Mouse (Mus musculus) thymus, adult 18-20 months (tissue): ENCODE results near the gene Rpl9-ps6.
"Not testable (repeated sequence)": the region's sequence is repeated elsewhere in the genome, so short reads cannot be mapped to it uniquely, and the experiment has no call there.

ENCODE experiments used
- DNase-seq, 2 experiments: peaks; one replicate each; pipeline ENCODE4 v3.0.0; 2022; ENCODE audit warnings: mixed read lengths in 2 of 2

Rpl9-ps6 gene

GRCm38 (mm10) chr19:32480791-32481442 lies 14.5 kb upstream of the Rpl9-ps6 start:
- no peak for DNase-seq

- DNase-seq = no peak
Measured at GRCm38 (mm10) chr19:32480255-32480654, 13.9 kb upstream of the Rpl9-ps6 start.

- DNase-seq = no peak
Measured at GRCm38 (mm10) chr19:32476712-32477052, 10.3 kb upstream of the Rpl9-ps6 start.

GRCm38 (mm10) chr19:32476016-32476711 lies 9.8 kb upstream of the Rpl9-ps6 start:
- no peak for DNase-seq

- no peak for DNase-seq
Measured at GRCm38 (mm10) chr19:32470570-32471263, 4.3 kb upstream of the Rpl9-ps6 start.

GRCm38 (mm10) chr19:32470059-32470497 lies 3.7 kb upstream of the Rpl9-ps6 start:
- no peak for DNase-seq

- DNase-seq = no peak
Measured at GRCm38 (mm10) chr19:32467325-32467724, 947 bp upstream of the Rpl9-ps6 start.

- DNase-seq = peak in 1 of 2 experiments; percentile 33
Measured at GRCm38 (mm10) chr19:32465228-32465627, 1.1 kb downstream of the Rpl9-ps6 start.

- no peak for DNase-seq
Measured at GRCm38 (mm10) chr19:32463037-32463436, 3.3 kb downstream of the Rpl9-ps6 start.

- not testable (repeated sequence) for DNase-seq
Measured at GRCm38 (mm10) chr19:32457631-32458030, 8.7 kb downstream of the Rpl9-ps6 start.

- DNase-seq = no peak
Measured at GRCm38 (mm10) chr19:32456744-32457143, 9.6 kb downstream of the Rpl9-ps6 start.

GRCm38 (mm10) chr19:32452231-32452630 lies 14.1 kb downstream of the Rpl9-ps6 start:
- DNase-seq = no peak

- DNase-seq = no peak
Measured at GRCm38 (mm10) chr19:32448931-32449330, 17.4 kb downstream of the Rpl9-ps6 start.

- DNase-seq = no peak
Measured at GRCm38 (mm10) chr19:32441568-32441967, 24.8 kb downstream of the Rpl9-ps6 start.

- no peak for DNase-seq
Measured at GRCm38 (mm10) chr19:32439356-32439755, 27.0 kb downstream of the Rpl9-ps6 start.

GRCm38 (mm10) chr19:32425856-32426255 lies 40.5 kb downstream of the Rpl9-ps6 start:
- no peak for DNase-seq

- no peak for DNase-seq
Measured at GRCm38 (mm10) chr19:32424706-32425105, 41.7 kb downstream of the Rpl9-ps6 start.

GRCm38 (mm10) chr19:32419069-32419468 lies 47.3 kb downstream of the Rpl9-ps6 start:
- no peak for DNase-seq

- DNase-seq = no peak
Measured at GRCm38 (mm10) chr19:32416692-32417317, 49.6 kb downstream of the Rpl9-ps6 start.
